Mouse (Mus musculus): ENCODE results near the gene Psmb8. TPM values are rescaled to one million over a fixed set of nuclear protein-coding genes. Genes with fewer than 3 reads are reported as not detected.

The Psmb8 gene
- polyA plus RNA-seq (2012; rRNA removed; ENCODE audit: low replicate concordance): 140 and 253 TPM in 2 replicates

DNA sequence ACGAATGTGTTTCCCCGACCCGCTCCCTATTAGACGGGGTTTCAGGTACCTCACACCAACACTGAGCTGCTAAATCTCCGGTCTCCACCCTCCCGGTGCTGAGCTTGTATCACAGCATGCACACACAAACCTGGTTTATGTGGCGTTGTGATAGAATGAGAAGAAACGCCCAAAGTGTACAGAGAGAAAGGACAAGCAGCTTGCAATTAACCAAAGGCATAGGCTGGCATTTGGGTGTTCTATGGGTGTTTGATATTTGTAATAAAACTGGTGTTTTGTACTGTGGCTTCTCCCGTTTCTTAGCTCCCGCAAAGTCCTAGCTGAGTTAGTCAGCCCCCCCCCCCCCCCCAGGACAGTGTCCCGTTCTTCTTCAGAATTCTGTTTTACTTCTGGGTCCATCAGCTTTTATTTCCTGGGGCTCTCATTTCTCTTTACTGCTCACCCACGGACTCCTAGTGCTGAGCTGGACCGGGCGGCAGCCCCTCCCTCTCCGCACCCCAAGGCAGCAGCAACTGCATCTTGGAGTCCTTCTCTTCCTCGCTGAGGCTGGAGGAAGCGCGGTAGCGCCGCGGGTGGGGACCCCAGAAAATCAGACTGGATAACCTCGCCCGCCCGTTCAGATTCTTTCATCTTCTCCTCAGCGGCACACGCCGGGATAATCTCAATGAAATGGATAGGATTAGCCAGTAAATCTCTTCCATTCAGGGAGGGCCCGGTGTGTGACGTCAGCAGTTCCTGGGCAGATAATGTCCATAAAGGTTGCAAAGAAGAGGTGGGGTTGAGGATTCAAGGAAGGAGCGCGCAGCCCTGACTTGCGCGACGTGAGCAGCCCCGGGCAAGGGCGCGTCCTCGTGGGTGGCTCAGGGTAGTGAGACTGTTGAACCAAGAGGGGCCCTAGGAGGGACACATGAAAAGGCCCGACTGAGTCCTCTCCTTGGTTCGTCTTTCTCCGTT, at the start of gene Psmb8:
TSS of gene Psmb8 (plus strand) at position 781 of the 954 bp plus-strand sequence.

DNA sequence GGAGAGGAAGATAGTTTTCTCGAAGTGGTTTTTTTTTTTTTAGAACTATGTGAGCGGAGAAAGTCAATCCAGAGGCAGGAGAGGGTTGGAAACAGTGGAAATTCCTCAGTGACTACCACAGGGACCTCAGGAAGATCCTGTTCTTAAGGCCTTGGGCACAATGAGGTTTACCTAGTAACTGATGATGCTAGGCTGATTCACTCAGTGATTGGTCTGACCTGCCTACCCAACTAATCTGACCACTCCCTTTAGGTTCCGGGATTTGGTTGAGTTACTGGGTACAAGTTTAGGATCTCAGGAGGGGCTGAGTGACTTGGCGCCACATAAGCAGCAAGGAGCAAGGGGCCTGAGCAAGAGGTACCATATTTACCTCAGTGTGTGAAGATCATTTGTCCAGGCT, 44.6 kb upstream of the Psmb8 start, which contains the start of gene H2-DMb1:
TSS of gene H2-DMb1 (plus strand) at position 150 of the 400 bp plus-strand sequence.

DNA sequence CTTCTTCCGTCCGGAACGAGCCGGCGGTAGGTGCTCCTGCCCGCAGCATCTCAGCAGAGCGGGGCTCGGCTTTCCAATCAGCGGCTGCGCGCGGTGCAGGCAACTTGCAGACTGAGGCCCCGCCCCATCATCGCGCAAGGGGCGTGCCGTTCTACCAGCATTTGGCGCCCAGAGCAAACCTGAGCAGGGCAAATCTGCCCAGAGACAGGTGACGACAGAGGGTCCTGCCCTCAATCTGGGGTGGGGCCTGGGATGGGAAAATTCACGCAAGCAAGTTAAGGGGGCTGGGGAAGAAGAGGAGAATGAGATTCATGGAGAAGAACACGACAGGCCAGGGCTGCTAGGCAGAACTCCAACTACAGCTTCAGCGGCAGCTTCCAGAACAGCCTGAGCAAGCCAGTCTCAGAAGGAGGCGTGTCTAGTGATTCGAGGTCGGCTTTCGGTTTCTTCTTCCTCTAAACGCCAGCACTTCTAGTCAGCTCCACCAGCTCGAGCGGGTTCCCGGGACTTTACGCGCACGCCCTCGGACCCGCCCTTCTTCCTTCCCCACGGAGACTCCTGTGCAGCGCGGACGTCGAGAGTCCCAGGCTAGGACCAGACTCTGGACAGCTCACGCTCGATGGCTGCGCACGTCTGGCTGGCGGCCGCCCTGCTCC, 10.1 kb upstream of the Psmb8 start, which contains the start of the genes Tap1 and Psmb9:
TSS of gene Tap1 (plus strand) at position 293 of the 656 bp plus-strand sequence.
TSS of gene Psmb9 (minus strand) at position 504 of the 656 bp plus-strand sequence.

DNA sequence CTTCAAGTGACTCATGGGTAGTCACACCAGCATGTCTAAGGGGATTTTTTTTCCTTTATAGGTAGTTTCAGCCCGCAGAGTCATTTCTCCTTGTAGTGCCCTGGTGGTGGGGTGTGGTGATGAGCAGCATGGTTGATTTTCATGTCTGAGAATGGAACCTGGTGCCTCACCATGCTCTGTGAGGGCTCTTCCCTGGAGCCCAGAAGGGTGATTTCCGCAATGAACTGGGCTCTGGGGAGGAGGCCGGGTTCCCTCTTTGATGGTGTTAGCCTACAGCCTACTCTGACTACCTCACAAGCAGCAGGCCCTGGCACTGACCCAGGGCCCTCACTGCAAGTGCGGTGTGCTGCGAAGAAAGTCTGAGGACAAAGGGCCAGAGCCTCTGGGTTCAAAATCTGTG, 5.9 kb downstream of the Psmb8 start, which contains the start of gene Tap2:
TSS of gene Tap2 (plus strand) at position 84 of the 400 bp plus-strand sequence.

DNA sequence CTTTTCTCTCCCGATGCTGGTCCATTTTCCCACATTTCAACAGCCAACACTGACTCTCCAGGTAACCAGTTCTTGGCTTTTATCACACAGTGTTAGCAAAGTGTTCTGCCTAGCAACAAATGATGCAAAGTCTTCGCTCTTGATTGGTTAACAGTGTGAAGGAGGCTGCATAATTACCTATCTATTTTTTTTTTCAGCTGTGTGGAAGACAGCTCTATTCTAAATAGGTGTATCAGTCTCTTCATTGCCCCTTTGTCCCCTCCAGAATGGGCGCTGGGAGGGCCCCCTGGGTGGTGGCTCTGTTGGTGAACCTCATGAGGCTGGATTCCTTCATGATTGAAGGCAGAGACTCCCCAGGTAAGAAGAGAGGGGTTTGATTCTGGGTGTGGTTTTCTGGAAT, 41.2 kb downstream of the Psmb8 start, which contains the start of gene H2-Ob:
TSS of gene H2-Ob (plus strand) at position 198 of the 400 bp plus-strand sequence.

Other genes starting within 250 kb of the Psmb8 start
- gene B3galt4, start 246.2 kb upstream of the Psmb8 start, polyA plus RNA-seq (2012; rRNA removed; ENCODE audit: low replicate concordance): 27.8 and 35.0 TPM in 2 replicates
- 50.7 and 52.9 TPM in 2 replicates for gene Vps52, start 241.9 kb upstream of the Psmb8 start, polyA plus RNA-seq (2012; rRNA removed; ENCODE audit: low replicate concordance)
- gene Rps18, start 241.7 kb upstream of the Psmb8 start, polyA plus RNA-seq (2012; rRNA removed; ENCODE audit: low replicate concordance): 196 and 219 TPM in 2 replicates
- 4,063 and 9,745 TPM in 2 replicates for gene H2-K1, start 197.4 kb upstream of the Psmb8 start, polyA plus RNA-seq (2012; rRNA removed; ENCODE audit: low replicate concordance)
- gene Ring1, start 173.0 kb upstream of the Psmb8 start, polyA plus RNA-seq (2012; rRNA removed; ENCODE audit: low replicate concordance): 22.1 and 26.1 TPM in 2 replicates
- gene H2-Ke6, start 169.7 kb upstream of the Psmb8 start, polyA plus RNA-seq (2012; rRNA removed; ENCODE audit: low replicate concordance): 73.6 and 117 TPM in 2 replicates
- gene Slc39a7, start 166.0 kb upstream of the Psmb8 start, polyA plus RNA-seq (2012; rRNA removed; ENCODE audit: low replicate concordance): 161 and 163 TPM in 2 replicates
- gene Rxrb, start 165.9 kb upstream of the Psmb8 start, polyA plus RNA-seq (2012; rRNA removed; ENCODE audit: low replicate concordance): 73.7 and 88.7 TPM in 2 replicates
- gene Col11a2, start 158.3 kb upstream of the Psmb8 start, polyA plus RNA-seq (2012; rRNA removed; ENCODE audit: low replicate concordance): 1.3 and 6.3 TPM in 2 replicates
- gene H2-Oa, start 105.4 kb upstream of the Psmb8 start, polyA plus RNA-seq (2012; rRNA removed; ENCODE audit: low replicate concordance): 4.6 and 11.9 TPM in 2 replicates
- 40.9 and 173 TPM in 2 replicates for gene H2-DMa, start 78.2 kb upstream of the Psmb8 start, polyA plus RNA-seq (2012; rRNA removed; ENCODE audit: low replicate concordance)
- 84.7 and 92.1 TPM in 2 replicates for gene Brd2, start 75.1 kb upstream of the Psmb8 start, polyA plus RNA-seq (2012; rRNA removed; ENCODE audit: low replicate concordance)
- gene H2-DMb2, start 54.4 kb upstream of the Psmb8 start, polyA plus RNA-seq (2012; rRNA removed; ENCODE audit: low replicate concordance): 4.5 and 16.7 TPM in 2 replicates
- gene H2-DMb1, start 44.6 kb upstream of the Psmb8 start, polyA plus RNA-seq (2012; rRNA removed; ENCODE audit: low replicate concordance): 52.9 and 337 TPM in 2 replicates
- gene Tap1, start 10.2 kb upstream of the Psmb8 start, polyA plus RNA-seq (2012; rRNA removed; ENCODE audit: low replicate concordance): 53.8 and 96.5 TPM in 2 replicates
- 114 and 217 TPM in 2 replicates for gene Psmb9, start 10.0 kb upstream of the Psmb8 start, polyA plus RNA-seq (2012; rRNA removed; ENCODE audit: low replicate concordance)
- 39.6 and 83.2 TPM in 2 replicates for gene Tap2, start 5.8 kb downstream of the Psmb8 start, polyA plus RNA-seq (2012; rRNA removed; ENCODE audit: low replicate concordance)
- gene H2-Ob, start 41.2 kb downstream of the Psmb8 start, polyA plus RNA-seq (2012; rRNA removed; ENCODE audit: low replicate concordance): 1.6 and 6.7 TPM in 2 replicates
- 523 and 3,902 TPM in 2 replicates for gene H2-Ab1, start 60.0 kb downstream of the Psmb8 start, polyA plus RNA-seq (2012; rRNA removed; ENCODE audit: low replicate concordance)
- gene H2-Aa, start 90.1 kb downstream of the Psmb8 start, polyA plus RNA-seq (2012; rRNA removed; ENCODE audit: low replicate concordance): 132 and 571 TPM in 2 replicates
- gene H2-Eb1, start 108.1 kb downstream of the Psmb8 start, polyA plus RNA-seq (2012; rRNA removed; ENCODE audit: low replicate concordance): 83.1 and 303 TPM in 2 replicates
- 0.15 and 0.18 TPM in 2 replicates for gene H2-Eb2, start 127.9 kb downstream of the Psmb8 start, polyA plus RNA-seq (2012; rRNA removed; ENCODE audit: low replicate concordance)
- 71.0 and 85.2 TPM in 2 replicates for gene Btnl2, start 157.1 kb downstream of the Psmb8 start, polyA plus RNA-seq (2012; rRNA removed; ENCODE audit: low replicate concordance)
- 72.9 and 155 TPM in 2 replicates for gene Btnl1, start 179.4 kb downstream of the Psmb8 start, polyA plus RNA-seq (2012; rRNA removed; ENCODE audit: low replicate concordance)
- 0.07 and 0.15 TPM in 2 replicates for gene BC051142, start 201.1 kb downstream of the Psmb8 start, polyA plus RNA-seq (2012; rRNA removed; ENCODE audit: low replicate concordance)

All from duodenum, adult 2 months (tissue).